Mouse (Mus musculus) thymus, adult 2 months (tissue): ENCODE measurements around the gene Epor.

Experiments used
- CTCF ChIP-seq: fragments of 200-500 bp; IDR thresholded peaks from 2 replicates; pipeline ENCODE4 v1.5.1; 2012; ENCODE audit warnings: mild to moderate bottlenecking, control low read depth, low read length, moderate library complexity, borderline replicate concordance; ENCODE audit not compliant: control insufficient read depth, poor library complexity, insufficient read depth; ENCODE audit errors: extremely low read depth
- POLR2A ChIP-seq: fragments of 200-500 bp; IDR thresholded peaks from 2 replicates; pipeline ENCODE4 v1.6.1; 2012; ENCODE audit warnings: mild to moderate bottlenecking, low read length, control low read depth, moderate library complexity; ENCODE audit not compliant: control insufficient read depth, poor library complexity, insufficient read depth; ENCODE audit errors: extremely low read depth

GRCm38 (mm10) chr9:21937711-21938175 lies 25.6 kb downstream of the Epor start:
- no peak for TF ChIP-seq CTCF
- TF ChIP-seq POLR2A = no peak
